Mouse (Mus musculus): ENCODE data around the gene Grk5.
"Not testable (repeated sequence)": the region's sequence is repeated elsewhere in the genome, so short reads cannot be mapped to it uniquely, and the experiment has no call there.

Grk5 gene

DNA sequence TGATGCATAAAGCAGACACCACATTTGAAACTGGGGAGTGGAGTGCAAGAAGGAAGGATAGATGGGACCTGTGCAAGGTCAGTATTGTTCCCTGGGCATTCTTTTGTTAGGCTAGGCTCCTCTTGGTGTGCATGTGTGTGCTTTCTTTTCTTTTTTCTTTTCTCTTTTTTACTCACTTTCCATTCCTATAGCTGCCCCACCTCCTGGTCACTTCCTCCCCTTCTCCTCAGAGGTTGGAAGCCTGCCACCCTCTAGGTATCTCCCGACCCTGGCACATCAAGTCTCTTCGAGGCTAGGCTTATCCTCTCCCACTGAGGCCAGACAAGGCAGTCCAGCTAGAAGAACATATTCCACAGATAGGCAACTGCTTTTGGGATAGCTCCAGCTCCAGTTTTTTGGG, 22.1 kb downstream of the Grk5 start:
- DNase-seq (ENCODE audit: low read depth, low spot score) = no peak

DNA sequence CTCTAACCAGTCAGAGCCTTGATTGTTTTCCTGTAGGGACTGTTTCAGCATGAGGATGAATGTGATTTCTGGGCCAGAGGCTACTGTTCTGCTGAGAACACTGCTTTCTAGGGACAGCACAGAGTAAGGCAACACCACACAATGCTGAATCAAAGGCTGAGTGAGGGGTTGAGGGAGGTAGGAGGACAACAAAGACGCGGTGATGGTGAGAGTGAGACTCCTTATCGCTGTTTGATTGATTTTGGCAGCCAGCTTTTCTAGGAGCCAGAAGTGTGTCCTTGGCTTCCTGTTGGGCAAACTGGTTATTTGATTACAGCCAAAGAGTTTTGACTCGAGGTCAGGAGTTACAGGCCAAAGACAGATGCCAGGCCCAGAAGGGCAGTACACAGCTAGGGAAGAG, 25.7 kb downstream of the Grk5 start:
- DNase-seq (ENCODE audit: low read depth, low spot score) = no peak

DNA sequence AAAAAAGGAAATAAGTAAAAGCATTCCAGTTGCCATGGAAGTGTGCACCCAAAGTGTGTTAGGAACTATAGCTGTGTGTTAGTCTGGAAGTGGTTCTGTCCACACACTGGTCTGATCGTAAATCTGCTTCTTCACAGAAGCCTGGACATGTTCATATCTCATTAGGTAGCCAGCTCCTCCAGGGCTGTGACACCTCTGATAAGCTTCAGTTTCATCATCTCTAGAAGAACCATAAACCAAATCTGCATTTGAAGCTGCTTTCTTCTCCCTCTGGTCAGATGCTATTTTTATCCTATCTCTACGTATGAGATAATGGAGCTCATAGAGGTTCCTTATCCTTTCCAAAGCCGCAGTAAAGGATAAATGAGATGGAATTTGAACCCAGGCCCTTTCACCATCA, 26.3 kb downstream of the Grk5 start:
- DNase-seq (ENCODE audit: low read depth, low spot score) = no peak

DNA sequence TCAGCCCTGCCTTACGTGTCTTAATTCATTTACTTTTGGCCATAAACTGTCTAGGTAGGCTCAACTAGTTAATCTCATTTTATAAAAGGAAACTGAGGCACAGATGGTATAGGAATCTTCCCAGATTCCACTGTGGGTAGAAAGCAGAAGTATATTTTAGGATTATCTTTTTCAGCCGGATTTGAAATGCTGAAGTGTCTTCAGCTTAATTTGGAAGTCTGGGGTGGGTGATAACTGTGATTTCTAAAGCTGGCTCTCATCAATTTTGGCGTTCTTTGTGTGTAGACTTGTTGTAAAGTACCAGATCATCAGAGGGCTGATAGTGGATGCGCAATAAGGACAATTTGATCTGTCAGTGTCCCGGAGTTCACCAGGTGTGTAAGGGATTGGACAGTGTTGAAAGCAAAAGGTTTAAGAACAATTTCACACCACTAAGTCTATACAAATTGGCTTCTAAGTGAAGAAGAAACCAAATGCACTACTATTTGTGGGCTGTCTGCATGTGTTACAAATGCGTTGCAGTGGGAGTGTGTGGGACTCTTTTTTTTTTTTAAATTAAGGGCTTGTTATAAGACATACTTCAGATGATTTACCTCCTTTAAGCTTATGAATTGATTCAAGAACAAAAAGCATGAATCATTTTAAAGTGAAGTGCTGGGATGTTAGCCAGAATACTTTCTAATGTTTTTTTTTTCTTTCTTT, 27.5 kb downstream of the Grk5 start:
- DNase-seq (ENCODE audit: low read depth, low spot score) = no peak

DNA sequence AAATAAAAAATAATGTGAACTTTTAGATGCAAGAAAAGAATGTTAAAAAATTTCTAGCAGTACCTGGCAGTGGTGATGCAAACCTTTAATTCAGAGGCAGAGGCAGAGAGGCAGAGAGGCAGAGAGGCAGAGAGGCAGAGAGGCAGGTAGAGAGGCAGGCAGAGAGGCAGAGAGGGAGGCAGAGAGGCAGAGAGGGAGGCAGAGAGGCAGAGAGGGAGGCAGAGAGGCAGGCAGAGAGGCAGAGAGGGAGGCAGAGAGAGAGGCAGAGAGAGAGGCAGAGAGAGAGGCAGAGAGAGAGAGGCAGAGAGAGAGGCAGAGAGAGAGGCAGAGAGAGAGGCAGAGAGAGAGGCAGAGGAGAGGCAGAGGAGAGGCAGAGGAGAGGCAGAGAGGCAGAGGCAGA, 35.0 kb downstream of the Grk5 start:
- DNase-seq (ENCODE audit: low read depth, low spot score) = not testable (repeated sequence)

DNA sequence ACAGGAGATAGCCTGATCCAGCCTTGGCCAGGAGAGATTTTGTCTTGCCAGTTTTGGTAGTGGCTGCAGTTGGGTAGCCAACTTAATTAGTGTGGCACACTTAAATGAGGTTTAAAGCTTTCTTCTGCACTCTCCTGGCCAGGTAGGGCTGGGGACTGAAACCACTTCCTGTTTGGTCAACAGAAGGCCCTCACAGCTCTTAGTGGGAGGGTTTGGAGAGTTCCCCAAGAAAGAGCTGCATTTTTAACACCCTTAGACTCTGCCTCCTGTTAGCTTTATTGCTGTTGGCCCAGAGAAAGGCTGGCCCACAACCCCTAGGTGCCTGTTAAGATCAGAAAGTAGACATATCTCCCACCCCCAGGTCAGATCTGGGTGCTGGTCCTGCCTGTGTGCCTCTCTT, 45.5 kb downstream of the Grk5 start:
- no peak for DNase-seq (ENCODE audit: low read depth, low spot score)

DNA sequence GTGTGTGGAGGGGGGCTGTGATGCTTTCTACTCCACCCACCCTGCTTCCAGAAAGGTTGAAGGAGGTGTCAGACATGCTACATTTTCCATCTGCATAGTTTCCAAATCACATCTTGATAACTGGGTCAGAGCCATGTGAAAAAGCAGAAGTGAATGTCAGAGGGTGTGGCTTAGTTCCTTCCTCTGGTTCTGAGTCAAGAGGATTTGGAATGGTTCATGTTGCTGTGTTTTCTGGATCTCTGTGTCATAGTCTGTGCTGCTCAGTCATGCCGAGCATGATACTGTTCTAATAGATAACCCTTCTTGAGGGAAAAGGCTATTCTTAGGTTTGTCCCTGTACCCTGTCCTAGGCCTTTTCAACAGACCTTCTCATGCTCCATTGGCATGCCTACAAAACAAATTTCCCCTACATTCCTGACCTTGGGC, 50.4 kb downstream of the Grk5 start:
- no peak for DNase-seq (ENCODE audit: low read depth, low spot score)

DNA sequence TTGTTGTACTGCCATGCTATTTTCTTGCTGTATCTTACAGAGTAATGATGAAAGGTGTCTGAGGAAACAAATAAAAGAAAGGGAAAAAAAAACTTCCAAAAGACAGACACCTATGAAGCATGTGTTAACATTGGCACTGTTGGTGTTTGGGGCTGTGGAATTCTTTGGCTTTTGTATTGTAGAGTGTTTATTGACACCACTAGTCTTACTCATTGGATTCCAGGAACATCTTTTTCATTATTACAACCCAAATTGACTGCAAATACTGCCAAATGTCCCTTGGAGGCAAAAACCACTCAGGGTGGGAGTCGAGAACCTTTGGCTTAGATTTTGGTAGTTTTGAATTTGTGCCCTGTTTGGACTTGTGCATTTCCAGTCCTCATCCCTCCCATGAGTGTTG, 51.3 kb downstream of the Grk5 start:
- no peak for DNase-seq (ENCODE audit: low read depth, low spot score)

DNA sequence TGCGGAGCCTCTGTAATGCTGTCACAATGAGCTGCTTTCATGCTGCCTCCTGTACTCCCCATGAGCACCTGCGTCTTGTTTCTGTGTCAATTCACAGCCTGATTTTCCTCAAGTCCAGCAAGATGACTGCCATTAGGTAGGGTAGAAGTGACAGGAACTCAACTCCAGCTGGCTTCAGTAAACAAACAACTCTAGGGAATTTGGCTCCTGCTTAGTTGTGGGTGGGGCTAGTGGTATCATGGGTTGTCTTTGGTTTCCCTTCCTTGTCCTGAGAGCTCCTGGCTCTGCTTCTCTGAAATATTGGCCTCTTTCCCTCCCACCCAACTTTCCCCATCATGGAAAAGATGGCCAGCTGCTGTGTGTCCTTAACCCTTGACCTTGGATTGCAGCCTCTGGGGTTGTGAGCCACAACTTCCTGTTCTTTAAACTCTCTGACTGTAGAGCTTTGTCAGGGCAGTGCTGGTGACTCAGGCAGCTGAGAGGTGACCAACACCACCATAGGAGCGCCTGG, 56.3 kb downstream of the Grk5 start:
- no peak for DNase-seq (ENCODE audit: low read depth, low spot score)

DNA sequence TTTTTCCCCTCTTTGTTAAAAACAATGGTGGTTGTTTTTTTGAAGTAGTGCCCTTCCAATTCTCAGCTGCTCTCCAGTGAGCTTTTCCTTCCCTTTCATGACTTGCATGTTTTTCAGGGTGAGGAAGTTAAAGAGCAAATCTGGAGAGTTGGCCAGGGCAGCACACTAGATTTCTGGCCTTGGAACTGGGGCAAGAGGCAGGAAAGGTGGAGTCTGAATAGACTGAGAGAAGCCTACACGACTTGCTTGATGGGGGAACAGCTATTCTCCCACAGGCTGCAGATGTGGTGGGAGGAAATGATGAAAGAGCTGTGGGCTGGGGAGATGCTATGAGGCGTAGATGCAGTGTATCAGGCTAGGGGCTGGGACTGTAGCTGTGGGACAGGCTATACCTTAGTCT, 57.1 kb downstream of the Grk5 start:
- peak; percentile 20 for DNase-seq (ENCODE audit: low read depth, low spot score)

DNA sequence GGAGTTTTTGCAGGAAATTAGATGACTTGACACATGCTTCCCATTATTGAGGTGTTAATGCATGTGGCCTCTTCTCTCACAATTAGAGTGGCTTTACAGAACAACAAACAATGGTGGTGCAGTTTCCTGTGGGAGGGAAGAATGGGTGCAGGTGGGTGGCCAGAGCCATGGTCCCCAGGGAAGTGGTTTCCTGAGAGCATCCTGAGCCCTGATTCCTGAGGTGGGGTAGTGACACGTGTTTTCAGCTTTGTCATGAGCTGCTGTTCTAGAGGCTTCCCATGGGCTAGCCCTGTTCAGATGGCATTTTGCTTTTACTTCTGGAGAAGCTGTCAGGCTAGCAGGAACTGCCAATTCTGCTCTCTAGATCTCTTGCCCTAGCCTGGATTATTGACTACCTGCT, 59.4 kb downstream of the Grk5 start:
- no peak for DNase-seq (ENCODE audit: low read depth, low spot score)

DNA sequence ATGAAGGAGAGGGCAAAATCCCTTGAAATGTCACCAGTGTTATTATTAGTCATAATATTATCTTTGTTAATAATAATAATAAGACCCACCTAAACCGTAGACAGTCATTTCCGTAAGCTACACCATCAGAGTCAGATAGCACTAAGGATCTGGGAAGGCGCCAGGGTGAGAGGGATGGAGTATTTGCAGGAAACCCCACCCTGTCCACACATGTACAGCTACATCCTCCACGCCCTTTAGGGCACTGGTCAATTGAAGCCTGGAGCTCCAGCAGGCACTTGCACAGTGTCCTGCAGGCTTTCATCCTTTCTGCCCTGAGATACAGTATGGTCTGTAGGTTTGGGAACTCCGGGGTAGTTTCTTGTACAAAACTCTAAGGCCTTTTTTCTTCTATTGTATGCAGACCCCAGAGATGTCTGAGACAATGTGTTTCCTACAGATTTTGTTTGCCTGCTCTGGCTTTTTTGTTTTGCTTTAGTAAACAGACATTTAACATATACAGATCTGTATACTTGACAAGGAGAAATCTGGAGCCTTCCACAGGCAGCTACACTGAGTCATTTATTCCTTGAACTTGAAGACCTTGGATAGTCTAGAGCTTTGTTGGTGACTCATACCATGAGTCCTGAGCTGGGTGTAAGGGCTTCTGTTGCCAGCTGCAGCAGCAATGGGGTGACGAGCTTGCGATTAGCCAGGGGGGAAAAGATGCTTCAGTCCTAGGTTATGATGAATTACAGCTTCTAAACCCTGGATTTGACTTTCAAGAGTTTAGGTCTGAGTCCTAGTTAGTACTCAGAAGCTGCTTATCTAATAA, 60.7 kb downstream of the Grk5 start:
- no peak for DNase-seq (ENCODE audit: low read depth, low spot score)

DNA sequence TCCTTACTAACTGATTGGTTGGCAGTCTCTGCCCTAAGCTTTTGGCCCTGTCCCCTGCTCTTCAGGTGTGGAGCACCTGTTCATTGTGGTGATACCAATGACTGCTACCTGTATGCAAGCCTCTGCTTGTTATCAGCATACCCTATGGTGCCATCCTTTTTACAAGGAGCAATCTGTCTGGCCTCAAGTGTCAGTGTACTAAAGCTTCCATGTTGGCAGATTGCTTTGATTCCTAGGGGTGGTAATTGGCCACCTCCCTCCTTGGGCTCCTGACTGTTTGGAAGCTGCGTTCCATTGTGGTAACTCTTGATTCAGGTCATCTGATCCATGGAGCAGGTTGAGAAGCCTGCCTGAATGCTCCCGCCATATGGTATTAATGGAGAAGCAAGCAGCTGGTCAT, 65.6 kb downstream of the Grk5 start:
- no peak for DNase-seq (ENCODE audit: low read depth, low spot score)

DNA sequence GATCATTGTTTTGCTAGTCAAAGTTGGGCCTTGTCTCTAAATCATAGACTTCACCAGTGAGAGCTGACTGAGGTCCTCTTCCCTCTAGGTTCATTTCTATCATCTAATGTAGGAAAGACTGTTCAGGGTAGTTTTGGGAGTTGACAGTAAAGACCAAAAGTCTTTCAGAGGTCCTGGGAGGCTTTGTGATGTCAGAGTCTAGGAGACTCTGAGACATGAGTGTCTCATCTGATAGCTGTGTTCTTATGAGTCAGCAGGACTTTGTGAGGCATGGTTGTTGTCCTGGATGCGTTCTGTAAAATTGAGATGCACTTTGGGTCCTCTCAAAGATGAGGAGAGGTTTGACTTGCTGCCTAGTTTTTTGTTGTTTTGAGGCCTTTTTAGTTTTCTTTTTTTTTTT, 66.2 kb downstream of the Grk5 start:
- DNase-seq (ENCODE audit: low read depth, low spot score) = no peak

DNA sequence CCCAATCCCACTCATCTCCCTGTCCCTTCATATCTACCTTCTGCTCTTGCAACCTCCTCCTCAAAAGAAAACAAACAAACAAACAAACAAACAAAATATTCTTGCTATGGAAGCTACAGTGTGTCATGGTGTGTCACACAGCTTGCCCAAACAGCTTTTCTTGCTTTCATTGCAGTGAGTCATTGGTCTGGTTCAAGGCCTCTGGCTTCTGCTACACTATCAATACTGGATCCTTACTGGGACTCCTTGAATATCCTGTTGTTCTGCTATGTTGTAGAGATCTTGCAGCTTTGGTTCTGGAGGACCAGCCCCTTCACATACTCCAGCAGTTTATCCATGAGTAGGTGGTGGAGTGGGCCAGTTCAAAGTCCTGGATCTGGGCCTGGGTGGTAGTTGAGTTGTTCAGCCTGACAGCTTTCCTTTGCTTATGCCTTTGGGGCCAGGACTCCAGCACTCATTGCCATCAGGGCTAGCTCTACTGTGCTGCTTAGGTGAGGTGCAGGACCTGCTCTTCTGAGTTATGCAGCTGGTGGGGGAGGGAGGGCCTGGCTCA, 66.7 kb downstream of the Grk5 start:
- DNase-seq (ENCODE audit: low read depth, low spot score) = no peak

DNA sequence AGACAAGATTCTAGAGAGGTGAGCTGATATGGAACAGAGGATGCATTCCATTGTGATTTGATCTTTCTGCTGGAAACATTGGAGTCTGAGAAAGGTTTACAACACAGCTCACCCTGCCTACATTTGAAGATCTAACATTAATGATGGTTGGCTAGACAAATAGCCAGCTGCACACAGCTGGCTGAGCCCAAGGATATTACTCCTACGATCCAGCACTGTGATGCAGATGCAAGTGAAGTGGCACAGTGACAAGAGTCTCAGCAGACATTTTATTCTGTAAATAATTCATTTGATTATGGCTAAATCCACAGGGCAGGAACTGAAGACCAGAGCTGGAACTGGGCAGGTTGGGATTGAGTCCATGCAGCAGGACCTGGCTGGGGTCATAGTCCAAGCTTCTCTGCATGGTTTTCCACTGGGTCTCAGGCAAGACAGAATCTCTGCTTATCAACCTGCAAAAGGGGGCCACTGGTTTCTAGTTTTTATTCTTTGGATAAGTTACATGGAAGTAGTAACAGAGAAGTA, 70.2 kb downstream of the Grk5 start:
- no peak for DNase-seq (ENCODE audit: low read depth, low spot score)

DNA sequence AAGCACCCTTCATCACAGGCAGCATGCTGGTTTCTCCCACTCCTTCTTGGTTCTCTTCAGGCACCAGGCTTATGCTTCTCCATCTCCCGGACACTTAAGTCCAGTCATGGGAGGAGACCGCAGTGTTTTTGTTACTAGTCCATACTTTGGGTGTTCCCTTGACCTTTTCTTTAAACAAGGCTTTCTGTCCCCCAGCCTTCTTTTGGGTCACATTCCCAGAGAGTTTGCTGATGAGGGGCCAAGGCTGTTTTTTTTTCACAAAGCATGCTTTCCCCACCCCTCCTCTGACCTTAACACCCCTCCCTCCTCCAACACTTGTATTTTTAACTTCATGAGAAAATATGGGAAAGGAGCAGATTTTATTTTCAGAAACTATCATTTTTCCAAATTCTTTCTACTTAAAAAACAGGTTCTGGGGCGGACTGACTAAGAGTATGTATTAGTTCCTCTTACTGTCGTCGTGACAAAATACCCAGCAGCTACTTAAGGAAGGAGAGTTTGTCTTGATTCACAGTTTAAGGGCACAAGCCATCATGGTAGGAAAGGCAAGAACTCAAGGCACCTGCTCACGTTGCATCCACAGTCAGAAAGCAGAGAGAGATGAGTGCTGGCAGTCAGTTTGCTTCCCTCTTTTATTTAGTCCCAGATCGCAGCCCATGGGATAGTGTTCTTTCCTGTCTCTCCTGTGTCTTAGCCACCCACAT, 73.0 kb downstream of the Grk5 start:
- DNase-seq (ENCODE audit: low read depth, low spot score) = no peak

DNA sequence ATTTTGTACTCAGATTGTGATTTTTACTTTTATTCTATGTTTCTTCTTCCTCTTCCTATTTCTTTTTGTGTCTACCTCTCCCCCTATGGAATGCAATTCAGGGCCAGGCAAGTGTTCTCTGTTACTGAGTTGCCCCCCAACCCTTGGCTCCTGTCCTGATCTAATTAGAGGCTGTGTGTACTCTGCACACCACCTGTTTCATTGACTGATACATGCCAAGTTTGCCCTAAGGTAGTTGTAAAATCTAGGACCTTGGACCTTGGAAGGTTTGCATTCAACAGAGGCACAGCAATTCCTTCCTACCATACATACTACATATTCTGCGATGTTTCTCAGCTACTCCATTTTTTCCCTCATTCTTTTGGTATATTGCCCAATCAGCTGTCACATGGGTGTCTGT, 78.4 kb downstream of the Grk5 start:
- no peak for DNase-seq (ENCODE audit: low read depth, low spot score)

DNA sequence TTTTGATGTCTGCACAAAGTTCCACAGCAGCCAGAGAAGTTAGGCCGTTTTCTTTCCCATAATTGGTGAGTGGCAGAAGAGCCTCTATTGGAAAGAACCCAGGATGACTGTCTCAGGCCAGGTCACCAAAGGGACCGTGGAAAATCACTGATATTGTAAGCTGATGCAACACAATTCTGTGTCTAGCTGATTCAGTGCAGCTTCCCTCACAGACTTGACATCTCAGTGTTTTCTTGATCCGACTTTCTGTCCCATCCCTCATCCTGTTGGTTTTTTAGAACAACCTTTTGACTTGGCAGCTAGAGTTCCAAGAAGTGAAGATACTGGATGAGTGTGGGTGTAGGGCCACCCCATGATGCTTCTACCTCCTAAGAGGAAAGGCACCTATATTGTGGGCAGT, 80.9 kb downstream of the Grk5 start:
- DNase-seq (ENCODE audit: low read depth, low spot score) = no peak

DNA sequence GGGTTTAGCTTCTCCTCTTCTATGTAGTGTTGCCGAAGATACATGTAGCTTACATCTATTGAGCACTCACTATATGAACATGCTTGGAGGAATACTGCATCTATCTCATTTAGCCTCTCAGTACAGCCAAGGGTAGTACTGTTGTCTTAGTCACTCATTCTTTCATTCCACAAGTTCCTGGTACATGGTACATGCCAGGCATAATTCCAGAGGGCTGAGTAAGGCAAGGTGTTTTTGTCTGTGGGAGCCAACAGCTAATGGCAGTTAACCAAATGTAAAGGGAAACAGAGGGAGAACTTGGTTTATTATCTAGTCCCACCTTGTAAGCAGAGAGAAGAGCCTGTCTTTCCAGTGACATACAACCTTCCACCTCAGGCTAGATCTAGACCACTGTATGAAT, 82.0 kb downstream of the Grk5 start:
- DNase-seq (ENCODE audit: low read depth, low spot score) = no peak

DNA sequence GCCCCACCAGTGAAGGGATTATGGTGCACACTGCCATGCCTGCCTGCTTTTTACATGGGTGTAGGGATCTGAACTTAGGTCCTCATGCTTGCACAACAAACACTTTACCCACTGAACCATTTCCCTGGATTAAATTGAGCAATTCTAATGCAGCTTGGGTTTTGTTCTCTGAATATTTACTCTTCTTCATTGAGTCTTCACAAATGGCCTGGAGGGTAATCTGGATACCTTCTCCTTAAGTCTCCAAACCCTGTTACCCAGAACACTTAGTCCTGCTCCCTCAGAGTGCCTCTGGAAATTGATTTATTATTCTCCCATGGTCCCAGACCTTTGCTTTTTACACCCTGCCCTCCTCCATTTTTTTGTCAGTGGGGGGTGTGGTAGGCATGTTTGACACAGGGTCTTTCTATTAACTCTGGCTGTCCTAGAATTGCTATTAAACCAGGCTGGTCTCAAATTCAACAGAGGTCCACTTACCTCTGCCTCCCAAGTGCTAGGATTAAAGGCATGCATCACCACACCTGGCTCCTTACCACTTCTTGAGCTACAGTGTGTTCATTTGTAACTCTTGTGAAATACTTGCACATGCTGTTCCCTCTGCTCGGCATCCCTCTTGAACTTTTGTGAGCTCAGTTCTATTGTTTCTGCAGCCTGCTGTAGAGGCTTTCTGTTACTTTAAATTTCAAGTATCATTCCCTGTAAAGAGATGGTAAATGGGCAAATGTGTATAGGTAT, 82.9 kb downstream of the Grk5 start:
- no peak for DNase-seq (ENCODE audit: low read depth, low spot score)

All from CD4-positive helper T cell, adult 2 months (primary cell).